Mouse (Mus musculus) cerebellum, adult 2 months (tissue): Measurements from ENCODE around the gene Fam171a2.

Source experiments
- CTCF ChIP-seq: fragments of 200-500 bp; IDR thresholded peaks from 2 replicates; pipeline ENCODE4 v1.5.1; 2011; ENCODE audit warnings: low read depth, mild to moderate bottlenecking, control low read depth, low read length, moderate library complexity, borderline replicate concordance; ENCODE audit not compliant: insufficient read depth
- POLR2A ChIP-seq: fragments of 200-500 bp; IDR thresholded peaks from 2 replicates; pipeline ENCODE4 v1.6.1; 2011; ENCODE audit warnings: low read length, control low read depth, borderline replicate concordance; ENCODE audit not compliant: insufficient read depth

GRCm38 (mm10) chr11:102425555-102426316 lies 21.7 kb downstream of the Fam171a2 start:
- TF ChIP-seq CTCF = no peak
- TF ChIP-seq POLR2A = no peak
